Mouse (Mus musculus) hindbrain, embryonic 10.5 days (tissue): Measurements from ENCODE around the gene Rps15a. TPM values are rescaled to one million over a fixed set of nuclear protein-coding genes. Genes with fewer than 3 reads are reported as not detected.

Experiments used
- DNase-seq: peaks from one replicate; pipeline ENCODE4 v3.0.0-alpha.2; 2017; ENCODE audit warnings: low spot score
- H3K27ac ChIP-seq: fragments of 300-500 bp; sonication (generic); 2 replicates; pipeline ENCODE4 v1.5.1; 2016; ENCODE audit warnings: mild to moderate bottlenecking, moderate library complexity
- H3K27me3 ChIP-seq: fragments of 300-500 bp; sonication (generic); 2 replicates; pipeline ENCODE4 v1.6.1; 2016; ENCODE audit warnings: mild to moderate bottlenecking; ENCODE audit not compliant: poor library complexity, insufficient read depth, severe bottlenecking
- H3K36me3 ChIP-seq: fragments of 300-500 bp; sonication (generic); 2 replicates; pipeline ENCODE4 v1.6.1; 2016; ENCODE audit warnings: mild to moderate bottlenecking, moderate library complexity
- H3K4me1 ChIP-seq: fragments of 300-500 bp; sonication (generic); replicated peaks from 2 replicates; pipeline ENCODE4 v1.6.1; 2016; ENCODE audit warnings: mild to moderate bottlenecking
- H3K4me3 ChIP-seq: fragments of 300-500 bp; sonication (generic); 2 replicates; pipeline ENCODE4 v1.5.1; 2016; ENCODE audit warnings: mild to moderate bottlenecking, moderate library complexity
- H3K9me3 ChIP-seq: fragments of 300-500 bp; sonication (generic); 2 replicates; pipeline ENCODE4 v1.6.1; 2016; ENCODE audit warnings: mild to moderate bottlenecking, moderate library complexity
- WGBS: fragments of 180-500 bp; shearing (Covaris S2); methylation state at CpG from one replicate; pipeline ENCODE4 v1.1.7; 2016; 5-methylcytosine and 5-hydroxymethylcytosine counted together
- polyA plus RNA-seq: library from polyadenylated mRNA; unstranded; fragments of >200 nt; fragmentation: Nextera tagmentation; extraction: Ambion mirVana; gene quantifications from 2 replicates; pipeline ENCODE4 v1.2.1, GENCODE M21; 2016

Gene Rps15a
- polyA plus RNA-seq, 1 experiment from 2014 or later: 573 TPM

GRCm38 (mm10) chr7:118104458-118105052 is 11.4 kb downstream of the Rps15a start:
- Histone ChIP-seq H3K27me3 (no peaks in the 10 kb centered on the region), H3K27ac (no peak overlapping the region), H3K9me3 (no peaks in the 10 kb centered on the region), H3K36me3 (peaks cover 59% of the 10 kb centered on the region), H3K4me3 (no peak overlapping the region), H3K4me1 (peaks cover 2% of the 10 kb centered on the region; the same call in 1 of the 2 replicates)
- DNase-seq: no peak
- WGBS: 79% methylated on average over 5 of the region's 5 CpGs

- Histone ChIP-seq H3K4me1 (peaks cover 2% of the 10 kb centered on the region; the same call in 1 of the 2 replicates), H3K36me3 (peaks cover 50% of the 10 kb centered on the region), H3K27me3 (no peaks in the 10 kb centered on the region), H3K27ac (no peak overlapping the region), H3K4me3 (no peak overlapping the region), H3K9me3 (no peaks in the 10 kb centered on the region)
- no peak for DNase-seq
- 48% methylated on average over 5 of the region's 5 CpGs for WGBS
These were observed 12.3 kb downstream of the Rps15a start for GRCm38 (mm10) chr7:118103462-118104379.

- Histone ChIP-seq H3K27ac (no peak overlapping the region), H3K9me3 (no peaks in the 10 kb centered on the region), H3K36me3 (peaks cover 42% of the 10 kb centered on the region), H3K4me3 (no peak overlapping the region), H3K4me1 (peaks cover 2% of the 10 kb centered on the region; the same call in 1 of the 2 replicates), H3K27me3 (no peaks in the 10 kb centered on the region)
- DNase-seq: no peak
- 47% methylated on average over 4 of the region's 4 CpGs for WGBS
These were observed 13.1 kb downstream of the Rps15a start for GRCm38 (mm10) chr7:118102678-118103461.

- H3K9me3 ChIP-seq: no peaks in the 10 kb centered on the region
- DNase-seq: peak; percentile 45
- WGBS: 47% methylated on average over 4 of the region's 4 CpGs
- H3K27ac ChIP-seq: no peak overlapping the region
- H3K36me3 ChIP-seq: peaks cover 35% of the 10 kb centered on the region
- no peaks in the 10 kb centered on the region for H3K27me3 ChIP-seq
- peaks cover 2% of the 10 kb centered on the region; the same call in 1 of the 2 replicates for H3K4me1 ChIP-seq
- no peak overlapping the region for H3K4me3 ChIP-seq
These were observed 13.8 kb downstream of the Rps15a start for GRCm38 (mm10) chr7:118102231-118102630.

- Histone ChIP-seq H3K4me1 (no peaks in the 10 kb centered on the region), H3K36me3 (no peaks in the 10 kb centered on the region), H3K27ac (no peak overlapping the region), H3K4me3 (no peak overlapping the region), H3K27me3 (no peaks in the 10 kb centered on the region), H3K9me3 (no peaks in the 10 kb centered on the region)
- 76% methylated on average over 7 of the region's 7 CpGs for WGBS
- no peak for DNase-seq
These were observed 18.4 kb downstream of the Rps15a start for GRCm38 (mm10) chr7:118097615-118098014.

- Histone ChIP-seq H3K4me3 (no peak overlapping the region), H3K4me1 (0 out of 2 replicates have a peak, but pooled peaks cover 3% of the 10 kb centered on the region), H3K27ac (no peak overlapping the region), H3K9me3 (no peaks in the 10 kb centered on the region), H3K27me3 (no peaks in the 10 kb centered on the region), H3K36me3 (no peaks in the 10 kb centered on the region)
- WGBS: 87% methylated on average over 4 of the region's 4 CpGs
- DNase-seq: no peak
These were observed 36.0 kb downstream of the Rps15a start for GRCm38 (mm10) chr7:118079987-118080386.

- H3K36me3 ChIP-seq: no peaks in the 10 kb centered on the region
- H3K27ac ChIP-seq: no peak overlapping the region
- no peaks in the 10 kb centered on the region for H3K27me3 ChIP-seq
- no peak for DNase-seq
- H3K9me3 ChIP-seq: no peaks in the 10 kb centered on the region
- 89% methylated on average over 5 of the region's 5 CpGs for WGBS
- H3K4me1 ChIP-seq: 0 out of 2 replicates have a peak, but pooled peaks cover 3% of the 10 kb centered on the region
- H3K4me3 ChIP-seq: no peak overlapping the region
These were observed 36.9 kb downstream of the Rps15a start for GRCm38 (mm10) chr7:118079097-118079496.

GRCm38 (mm10) chr7:118067261-118067660 is 48.7 kb downstream of the Rps15a start:
- Histone ChIP-seq H3K27me3 (no peaks in the 10 kb centered on the region), H3K4me1 (no peaks in the 10 kb centered on the region), H3K4me3 (no peak overlapping the region), H3K36me3 (no peaks in the 10 kb centered on the region), H3K9me3 (no peaks in the 10 kb centered on the region), H3K27ac (no peak overlapping the region)
- whole genome bisulfite sequencing: 96% methylated on average over 5 of the region's 5 CpGs
- no peak for DNase-seq

GRCm38 (mm10) chr7:118056300-118056699 is 59.7 kb downstream of the Rps15a start:
- Histone ChIP-seq H3K9me3 (peaks cover 14% of the 10 kb centered on the region), H3K36me3 (no peaks in the 10 kb centered on the region), H3K4me3 (no peak overlapping the region), H3K27me3 (no peaks in the 10 kb centered on the region), H3K4me1 (no peaks in the 10 kb centered on the region), H3K27ac (no peak overlapping the region)
- DNase-seq: no peak
- 81% methylated on average over 6 of the region's 6 CpGs for WGBS

Other genes with a start within 250 kb of the Rps15a start
- 364 and 477 TPM in 2 replicates for gene Arl6ip1, start 13.5 kb upstream of the Rps15a start, polyA plus RNA-seq
- gene Smg1, start 127.5 kb upstream of the Rps15a start, polyA plus RNA-seq: 15.8 and 17.1 TPM in 2 replicates